Mouse (Mus musculus) frontal cortex, postnatal 10 days (tissue): ENCODE results near the gene Olfr132.
"Not testable (repeated sequence)": the region's sequence is repeated elsewhere in the genome, so short reads cannot be mapped to it uniquely, and the experiment has no call there.

Experiments used
- DNase-seq, 2 experiments: peaks; one replicate each; pipeline ENCODE4 v3.0.0; 2022; ENCODE audit warnings: low spot score in 2 of 2, mixed read lengths in 1 of 2

Olfr132 gene

GRCm38 (mm10) chr17:38134426-38134825 lies at the start of gene Olfr132:
Gene Olfr132, minus strand, starts transcription at chr17:38134526.
- no peak for DNase-seq

- no peak for DNase-seq
Measured at GRCm38 (mm10) chr17:38171088-38171487, 36.8 kb upstream of the Olfr132 start, which contains the start of gene Olfr134. Gene Olfr134, plus strand, starts transcription at chr17:38171388.

GRCm38 (mm10) chr17:38144981-38145380 lies 10.7 kb upstream of the Olfr132 start, which contains the start of gene Olfr133:
Gene Olfr133, plus strand, starts transcription at chr17:38145281.
- DNase-seq, result no peak

GRCm38 (mm10) chr17:38125371-38125770 lies 9.0 kb downstream of the Olfr132 start:
- DNase-seq, result not testable (repeated sequence)

GRCm38 (mm10) chr17:38124199-38124598 lies 10.1 kb downstream of the Olfr132 start:
- DNase-seq, result not testable (repeated sequence)

- DNase-seq, result no peak
Measured at GRCm38 (mm10) chr17:38088593-38088992, 45.7 kb downstream of the Olfr132 start, which contains the start of gene Olfr131. Gene Olfr131, minus strand, starts transcription at chr17:38088693.

GRCm38 (mm10) chr17:38082364-38082763 lies 52.0 kb downstream of the Olfr132 start:
- DNase-seq, result no peak
